Mouse (Mus musculus) subcutaneous adipose tissue, adult 2 months (tissue): ENCODE results near the gene Gm8879. TPM values are rescaled to one million over a fixed set of nuclear protein-coding genes. Genes with fewer than 3 reads are reported as not detected.

ENCODE experiments used
- polyA plus RNA-seq: library from polyadenylated mRNA; depleted of rRNA; stranded (reverse); fragments of >200 nt; gene quantifications from 2 replicates; pipeline ENCODE4 v1.2.3, GENCODE M21; 2012; ENCODE audit warnings: low replicate concordance; rRNA removed

Gm8879 gene
- polyA plus RNA-seq: not detected in 2 replicates

DNA sequence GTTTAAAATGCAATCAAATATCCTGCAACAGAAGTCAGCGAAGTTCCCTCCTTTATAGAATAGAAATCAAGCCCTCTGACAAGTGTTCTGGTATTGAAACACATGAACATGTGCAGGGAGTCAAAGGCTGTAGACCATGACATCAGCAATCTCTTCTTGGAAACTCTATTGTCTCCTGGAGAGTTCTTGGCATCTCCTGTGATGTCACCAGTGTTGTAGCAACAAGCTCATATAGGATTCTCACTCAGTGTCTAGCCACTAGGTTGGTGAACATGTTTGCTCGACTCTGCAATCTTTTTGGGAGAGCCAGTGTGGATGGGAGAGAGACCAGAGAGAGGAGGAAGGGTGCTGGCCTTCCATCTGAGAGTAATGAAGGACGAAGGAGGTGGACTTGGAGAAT is at the start of gene Gm8879:
Gm8879 (plus strand) TSS at position 301 of the 400 bp plus-strand sequence.

Other genes with a start within 250 kb of the Gm8879 start
- not detected in 2 replicates for gene Gm8871, start 179.8 kb upstream of the Gm8879 start, polyA plus RNA-seq
- gene Gm8857, start 179.8 kb upstream of the Gm8879 start, polyA plus RNA-seq: not detected in 2 replicates
- not detected in 2 replicates for gene Gm5861, start 55.4 kb downstream of the Gm8879 start, polyA plus RNA-seq
- gene Gm8890, start 128.4 kb downstream of the Gm8879 start, polyA plus RNA-seq: not detected in 2 replicates
- not detected in 2 replicates for gene Speer1, start 213.9 kb downstream of the Gm8879 start, polyA plus RNA-seq